Mouse (Mus musculus) ES-E14 (cell line): ENCODE measurements around the gene Col9a1. TPM values are rescaled to one million over a fixed set of nuclear protein-coding genes. Genes with fewer than 3 reads are reported as not detected.

Source experiments
- DNase-seq: peaks from one replicate; pipeline ENCODE4 v3.0.0-alpha.2; 2013; ENCODE audit warnings: low read depth, low spot score
- H3K27ac ChIP-seq: 2 replicates; pipeline ENCODE4 v1.5.1; 2012; ENCODE audit warnings: low read depth, mild to moderate bottlenecking, low read length, moderate library complexity, mixed read lengths; ENCODE audit not compliant: poor library complexity, insufficient read depth, severe bottlenecking
- H3K36me3 ChIP-seq: 2 replicates; pipeline ENCODE4 v1.6.1; 2012; ENCODE audit warnings: mild to moderate bottlenecking, low read length, moderate library complexity, mixed read lengths; ENCODE audit not compliant: control insufficient read depth, poor library complexity, insufficient read depth, severe bottlenecking
- H3K4me1 ChIP-seq, 2 experiments: fragments of 150-350 bp in 1 of 2; sonication (generic) in 1 of 2; 2 replicates each; pipeline ENCODE4 v1.6.1; 2012; ENCODE audit warnings: low read length in 2 of 2, mild to moderate bottlenecking in 1 of 2, mixed read lengths in 1 of 2; ENCODE audit not compliant: control insufficient read depth in 2 of 2, insufficient read depth in 2 of 2, poor library complexity in 1 of 2
- H3K4me3 ChIP-seq, 2 experiments: fragments of 150-350 bp in 1 of 2; sonication (generic) in 1 of 2; 2 replicates each; pipeline ENCODE4 v1.5.1; 2012; ENCODE audit warnings: low read length in 2 of 2, low read depth in 1 of 2, mild to moderate bottlenecking in 1 of 2, mixed read lengths in 1 of 2; ENCODE audit not compliant: insufficient read depth in 1 of 2, poor library complexity in 1 of 2, severe bottlenecking in 1 of 2
- H3K9ac ChIP-seq: 2 replicates; pipeline ENCODE4 v1.6.1; 2012; ENCODE audit warnings: low read depth, mild to moderate bottlenecking, low read length, mixed read lengths; ENCODE audit not compliant: poor library complexity, insufficient read depth, severe bottlenecking
- H3K9me3 ChIP-seq: fragments of 150-350 bp; sonication (generic); 2 replicates; pipeline ENCODE4 v1.6.1; 2012; ENCODE audit warnings: low read depth, mild to moderate bottlenecking, low read length; ENCODE audit not compliant: control insufficient read depth, insufficient read depth
- CHD2 ChIP-seq: IDR thresholded peaks from 2 replicates; pipeline ENCODE4 v1.6.1; 2014; ENCODE audit warnings: mild to moderate bottlenecking, low read depth, low read length, inconsistent platforms
- HCFC1 ChIP-seq: IDR thresholded peaks from 2 replicates; pipeline ENCODE4 v1.6.1; 2012; ENCODE audit warnings: low read length, inconsistent platforms, borderline replicate concordance; ENCODE audit not compliant: insufficient read depth
- MAFK ChIP-seq: IDR thresholded peaks from 2 replicates; pipeline ENCODE4 v1.6.1; 2014; ENCODE audit warnings: mild to moderate bottlenecking, low read depth, low read length, inconsistent platforms; ENCODE audit not compliant: insufficient read depth
- ZC3H11A ChIP-seq: IDR thresholded peaks from 2 replicates; pipeline ENCODE4 v1.6.1; 2012; ENCODE audit warnings: low read depth, mild to moderate bottlenecking, inconsistent platforms, low read length, borderline replicate concordance
- ZNF384 ChIP-seq: IDR thresholded peaks from 2 replicates; pipeline ENCODE4 v1.6.1; 2012; ENCODE audit warnings: low read depth, low read length, inconsistent platforms
- in situ Hi-C, 2 experiments: fragments of 600-800 bp; cut with MboI; formaldehyde crosslinking; loops; one replicate each; pipeline ENCODE4 v1.15.1; 2025; ENCODE audit warnings: low sequenced_read_pairs in 2 of 2, inconsistent platforms in 1 of 2; ENCODE audit not compliant: unreplicated experiment in 2 of 2
- total RNA-seq: library from RNA; depleted of rRNA; stranded (reverse); fragments of 300-350 nt; gene quantifications from 2 replicates; pipeline ENCODE4 v1.2.3, GENCODE M21; 2012

The Col9a1 gene
- total RNA-seq, 1 experiment = 0.13 TPM

DNA sequence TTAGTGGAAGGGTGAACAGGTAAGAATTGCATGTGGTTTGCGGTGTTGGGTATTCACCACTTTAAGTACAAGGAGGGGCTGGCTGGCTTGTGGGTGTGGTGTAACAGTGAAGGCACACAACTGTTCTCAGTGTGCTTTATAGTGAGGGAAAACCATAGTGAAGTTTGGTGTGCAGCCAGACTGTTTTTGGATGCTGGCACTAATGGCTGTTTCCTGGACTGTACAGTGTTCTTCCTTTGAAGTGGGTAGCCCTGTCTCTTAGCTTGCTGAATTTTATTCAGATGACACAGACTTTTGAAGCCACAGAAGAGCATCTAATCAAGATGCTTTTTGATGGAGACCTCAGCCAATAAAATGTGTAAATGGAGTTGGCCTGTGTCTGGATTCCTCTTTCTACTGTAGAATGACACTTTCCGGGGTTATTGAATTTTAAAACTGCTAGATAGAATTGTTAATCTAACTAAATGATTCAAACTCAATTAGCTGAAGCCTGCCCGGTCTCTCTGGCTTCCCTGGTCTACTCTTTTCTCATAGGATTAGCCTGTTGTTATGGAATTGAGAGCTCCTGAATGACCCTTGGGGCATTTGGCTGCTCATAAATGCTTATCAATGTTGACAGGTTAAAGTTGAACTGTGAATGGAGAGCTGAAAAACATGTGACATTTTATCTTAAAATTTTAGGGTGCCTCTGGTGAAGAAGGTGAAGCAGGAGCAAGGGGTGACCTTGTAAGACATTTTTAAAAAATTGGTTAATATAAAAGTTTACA lies 54.3 kb downstream of the Col9a1 start:
- no peak for TF ChIP-seq ZC3H11A
- no peak for TF ChIP-seq CHD2
- TF ChIP-seq HCFC1 = no peak
- TF ChIP-seq MAFK = no peak
- no peak for TF ChIP-seq ZNF384
- Histone ChIP-seq H3K27ac (no peak overlapping the region), H3K9ac (no peak overlapping the region), H3K36me3 (no peaks in the 10 kb centered on the region), H3K9me3 (no peaks in the 10 kb centered on the region), H3K4me1 (no peaks in the 10 kb centered on the region), H3K4me3 (no peak overlapping the region)
- no peak for DNase-seq
- in situ Hi-C loops = no loop called here

- Histone ChIP-seq H3K4me3 (no peak overlapping the region), H3K27ac (no peak overlapping the region), H3K9ac (no peak overlapping the region), H3K9me3 (no peaks in the 10 kb centered on the region), H3K36me3 (no peaks in the 10 kb centered on the region), H3K4me1 (no peaks in the 10 kb centered on the region)
- in situ Hi-C loops = no loop called here
- TF ChIP-seq HCFC1 = no peak
- TF ChIP-seq ZNF384 = no peak
- no peak for TF ChIP-seq CHD2
- no peak for TF ChIP-seq ZC3H11A
- no peak for TF ChIP-seq MAFK
- DNase-seq = no peak
These were observed 58.9 kb downstream of the Col9a1 start for GRCm38 (mm10) chr1:24236330-24236729.

DNA sequence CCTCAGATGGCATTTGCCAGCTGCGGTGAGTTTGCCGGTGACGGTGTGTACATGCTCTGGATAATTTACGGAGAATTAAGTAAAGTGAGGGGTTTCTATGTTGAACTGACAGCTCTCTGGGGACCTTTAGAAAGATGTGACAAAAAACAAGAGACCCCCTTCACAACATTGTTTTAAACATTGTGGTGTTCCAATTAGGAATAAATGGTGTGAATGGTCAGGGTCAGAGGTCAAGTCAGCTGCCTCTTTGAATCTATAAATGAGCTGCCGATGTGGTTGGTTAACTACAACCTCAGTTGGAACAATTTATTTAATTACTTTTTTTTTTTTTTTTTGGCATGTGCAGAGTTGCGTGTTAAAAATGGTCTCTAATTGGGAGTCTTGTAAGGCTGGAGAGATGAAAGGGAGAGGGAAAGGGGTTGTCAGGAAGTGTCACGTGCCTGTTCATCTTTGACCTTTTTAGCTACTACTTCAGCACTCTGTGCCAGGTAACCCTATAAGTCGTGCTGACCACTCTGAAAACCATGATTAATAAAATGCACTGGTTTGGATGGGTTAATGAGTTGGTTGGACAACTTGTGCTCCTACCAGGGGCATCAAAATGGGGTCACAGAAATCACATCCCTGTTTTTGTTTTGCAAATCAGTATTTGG lies 62.8 kb downstream of the Col9a1 start:
- DNase-seq = no peak
- Histone ChIP-seq H3K36me3 (no peaks in the 10 kb centered on the region), H3K9ac (no peak overlapping the region), H3K27ac (no peak overlapping the region), H3K9me3 (no peaks in the 10 kb centered on the region), H3K4me3 (no peak overlapping the region), H3K4me1 (no peaks in the 10 kb centered on the region)
- TF ChIP-seq ZNF384 (no peak), ZC3H11A (no peak), MAFK (no peak)
- in situ Hi-C loops = no loop called here

DNA sequence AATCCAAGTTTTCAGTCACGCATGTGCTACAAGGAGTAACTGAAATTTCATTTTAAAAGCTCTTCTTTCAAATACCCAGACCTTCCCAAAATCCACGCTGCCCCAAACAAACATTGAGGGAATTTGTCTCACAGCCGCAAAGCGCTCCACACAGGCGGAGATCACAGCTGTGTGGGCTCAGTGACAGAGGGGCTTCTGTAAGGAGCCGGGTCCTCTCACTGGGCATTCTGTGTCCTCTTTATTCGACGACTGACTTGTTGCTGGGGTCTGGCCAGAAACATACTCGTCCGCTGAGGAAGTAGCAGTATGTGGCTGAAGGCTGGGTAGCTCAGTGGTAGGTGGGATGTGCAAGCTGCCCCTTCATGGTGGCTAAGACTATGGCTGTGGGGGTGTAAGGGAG lies 67.5 kb downstream of the Col9a1 start:
- Histone ChIP-seq H3K4me3 (no peak overlapping the region), H3K27ac (no peak overlapping the region), H3K9ac (no peak overlapping the region), H3K36me3 (no peaks in the 10 kb centered on the region), H3K9me3 (no peaks in the 10 kb centered on the region), H3K4me1 (no peaks in the 10 kb centered on the region)
- in situ Hi-C loops = no loop called here
- no peak for DNase-seq
- no peak for TF ChIP-seq MAFK
- TF ChIP-seq ZNF384 = no peak
